Comparison of ENCODE assay signal across 22 mouse cellular contexts in genomic region chr12:61610081-61610480, GRCm38 (mm10).
DNase-seq lines count a peak whose midpoint lies in the region.
"Had no signal": no experiment of that assay in that cellular context is flagged by ENCODE, and none has a peak within 500 bp of the region (broad histone marks: within the 10 kb centered on the region; RNA-seq: fewer than 3 reads in every experiment).

No protein-coding gene starts in this region.

- no peaks in the 10 kb centered on the region for H3K9me3 ChIP-seq in limb, embryonic 10.5 days (replicated peaks)
- H3K9me3 ChIP-seq: embryonic facial prominence, embryonic 13.5 days; embryonic facial prominence, embryonic 15.5 days; forebrain, embryonic 10.5 days; forebrain, embryonic 12.5 days had no signal

- no peak overlapping the region for H3K27ac ChIP-seq in limb, embryonic 10.5 days
- H3K27ac ChIP-seq: embryonic facial prominence, embryonic 13.5 days; embryonic facial prominence, embryonic 15.5 days; forebrain, embryonic 10.5 days; forebrain, embryonic 12.5 days had no signal

- 89% methylated on average over 1 of the region's 1 CpGs for WGBS in limb, embryonic 10.5 days

- peak; percentile 4 for DNase-seq in kidney, adult 9 months
- no peak for DNase-seq in kidney, adult 18-20 months
- DNase-seq in ES-CJ7 (ENCODE audit: low read depth, low spot score) (peak; percentile 61), R1 (ENCODE audit: low read depth, low spot score) (peak; percentile 65)
- DNase-seq in limb, embryonic 10.5 days (ENCODE audit: low spot score): no peak
- no peak for DNase-seq in cerebellum, postnatal 4 days (ENCODE audit: low spot score in 2 of 2)
- no peak for DNase-seq in adrenal gland, postnatal 36 days
- DNase-seq: adrenal gland, adult 8-10 months; adrenal gland, postnatal 14 days; cerebellum, adult 11 months; cerebellum, adult 18-20 months; cerebellum, adult 8-10 months; cerebellum, postnatal 10 days; cerebellum, postnatal 25 days; embryo, embryonic 11 days had no signal

- no peaks in the 10 kb centered on the region for H3K27me3 ChIP-seq in limb, embryonic 10.5 days (ENCODE audit: low read depth, poor library complexity, severe bottlenecking)
- H3K27me3 ChIP-seq: embryonic facial prominence, embryonic 13.5 days; embryonic facial prominence, embryonic 15.5 days; forebrain, embryonic 12.5 days; Patski had no signal

- no peaks in the 10 kb centered on the region for H3K36me3 ChIP-seq in limb, embryonic 10.5 days
- H3K36me3 ChIP-seq: embryonic facial prominence, embryonic 13.5 days; embryonic facial prominence, embryonic 15.5 days; forebrain, embryonic 10.5 days; forebrain, embryonic 12.5 days; G1E had no signal

- H3K4me1 ChIP-seq in limb, embryonic 10.5 days: no peaks in the 10 kb centered on the region
- H3K4me1 ChIP-seq: embryonic facial prominence, embryonic 13.5 days; embryonic facial prominence, embryonic 15.5 days; forebrain, embryonic 10.5 days; forebrain, embryonic 12.5 days had no signal

- H3K4me3 ChIP-seq in limb, embryonic 10.5 days: no peak overlapping the region
- H3K4me3 ChIP-seq: embryonic facial prominence, embryonic 13.5 days; embryonic facial prominence, embryonic 15.5 days; erythroblast, embryonic 14.5 days; forebrain, embryonic 10.5 days; forebrain, embryonic 12.5 days had no signal

Comparison
In these comparisons a context has a peak if more than half of its experiments do, and no peak if none do; other contexts are left out.
1. DNase-seq: peak in kidney, adult 9 months (single experiment), ES-CJ7 (single experiment) and R1 (single experiment); none in kidney, adult 18-20 months (single experiment), limb, embryonic 10.5 days (single experiment), cerebellum, postnatal 4 days (0 of 2) and adrenal gland, postnatal 36 days (0 of 2).